Mouse (Mus musculus): Measurements from ENCODE around the gene Erbb2. TPM values are rescaled to one million over a fixed set of nuclear protein-coding genes. Genes with fewer than 3 reads are reported as not detected.

Erbb2 gene
- polyA plus RNA-seq, 1 experiment from 2014 or later = 18.9 TPM

DNA sequence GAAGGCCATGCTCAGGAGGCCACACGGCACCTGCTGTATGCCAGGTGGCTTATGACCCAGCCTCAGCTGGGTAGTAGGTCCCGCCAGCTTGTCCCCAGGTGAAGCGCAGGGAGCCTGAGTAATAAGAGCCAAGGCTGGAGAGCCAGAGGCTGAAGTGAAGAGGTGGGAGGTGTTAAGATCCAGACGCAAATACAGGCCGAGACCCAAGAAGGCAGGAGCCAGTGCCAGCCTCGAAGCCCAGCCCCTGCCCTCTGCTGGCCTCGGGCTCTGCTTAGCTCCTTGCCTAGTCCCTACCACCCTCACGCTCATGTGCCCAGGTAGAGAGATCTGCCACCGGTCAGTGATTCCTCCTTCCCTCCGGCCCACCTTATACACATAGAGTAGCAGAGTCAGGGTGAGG lies 24.0 kb upstream of the Erbb2 start:
- Histone ChIP-seq H3K4me1 (peaks cover 55% of the 10 kb centered on the region), H3K27me3 (ENCODE audit: poor library complexity, severe bottlenecking) (peaks cover 100% of the 10 kb centered on the region)
- WGBS = 75% methylated on average over 10 of the region's 10 CpGs

DNA sequence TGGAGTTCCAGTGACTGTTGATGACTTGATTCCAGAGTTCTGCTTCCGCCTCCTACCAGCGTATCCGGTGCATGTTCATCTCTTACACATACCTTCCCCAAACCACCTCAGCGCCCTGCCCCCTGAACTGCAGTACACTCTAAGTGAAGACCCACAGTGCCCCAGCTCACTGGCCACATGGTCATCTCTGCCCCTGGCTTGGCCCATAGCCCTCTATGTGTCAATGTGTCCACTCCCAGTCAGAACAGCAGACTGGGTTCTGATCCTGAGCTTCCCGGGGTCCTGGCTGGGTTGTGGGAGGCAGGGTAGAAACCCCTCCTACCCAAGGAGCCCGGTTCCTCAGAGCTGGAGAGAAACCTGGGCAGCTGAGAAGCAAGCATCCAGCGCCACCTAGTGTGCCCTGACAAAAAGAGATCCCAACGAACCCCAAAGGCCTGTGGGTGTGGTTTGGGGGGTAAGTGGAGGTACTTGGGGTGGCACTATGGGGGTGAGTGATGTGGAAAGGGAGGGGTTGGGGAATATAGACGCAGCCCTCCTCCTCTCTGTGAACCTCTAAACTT lies 23.0 kb upstream of the Erbb2 start:
- Histone ChIP-seq H3K27me3 (ENCODE audit: poor library complexity, severe bottlenecking) (peaks cover 93% of the 10 kb centered on the region), H3K27ac (no peak overlapping the region), H3K4me3 (no peak overlapping the region), H3K9me3 (no peaks in the 10 kb centered on the region), H3K4me1 (peaks cover 56% of the 10 kb centered on the region), H3K36me3 (replicated peaks) (no peaks in the 10 kb centered on the region; the same call in 1 of the 2 replicates)
- WGBS = 24% methylated on average over 9 of the region's 9 CpGs
- DNase-seq (ENCODE audit: extremely low spot score, low spot score) = peak; percentile 50

More for the DNA sequence above, 24.0 kb upstream of the Erbb2 start:
- H3K9me3 ChIP-seq = no peaks in the 10 kb centered on the region
- no peak for DNase-seq (ENCODE audit: extremely low spot score, low spot score)
- H3K36me3 ChIP-seq (replicated peaks) = no peaks in the 10 kb centered on the region; the same call in 1 of the 2 replicates
- no peak overlapping the region for H3K27ac ChIP-seq
- no peak overlapping the region for H3K4me3 ChIP-seq

DNA sequence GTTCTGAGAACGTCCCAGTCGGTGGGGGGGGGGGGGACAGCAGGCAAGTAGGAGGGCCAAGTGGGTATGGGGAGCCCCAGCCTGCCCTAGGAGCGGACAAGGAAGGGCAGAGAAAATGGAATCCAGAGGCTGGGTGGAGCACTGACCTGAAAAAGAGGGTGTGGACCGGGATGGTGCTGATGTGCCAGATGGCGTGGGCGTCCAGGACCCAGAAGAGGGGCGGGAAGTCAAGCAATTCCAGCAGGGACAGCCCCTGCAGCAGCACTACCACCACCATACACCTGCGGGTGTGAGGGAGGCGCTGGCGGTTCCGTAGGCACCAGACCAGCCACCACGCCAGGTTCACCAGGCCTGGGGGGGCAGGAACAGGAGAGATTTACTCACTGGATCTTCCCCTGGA lies 22.1 kb upstream of the Erbb2 start:
- Histone ChIP-seq H3K27me3 (ENCODE audit: poor library complexity, severe bottlenecking) (peaks cover 85% of the 10 kb centered on the region), H3K27ac (no peak overlapping the region), H3K36me3 (replicated peaks) (no peaks in the 10 kb centered on the region), H3K4me1 (peaks cover 54% of the 10 kb centered on the region), H3K9me3 (no peaks in the 10 kb centered on the region), H3K4me3 (no peak overlapping the region)
- WGBS = 80% methylated on average over 12 of the region's 12 CpGs
- no peak for DNase-seq (ENCODE audit: extremely low spot score, low spot score)

DNA sequence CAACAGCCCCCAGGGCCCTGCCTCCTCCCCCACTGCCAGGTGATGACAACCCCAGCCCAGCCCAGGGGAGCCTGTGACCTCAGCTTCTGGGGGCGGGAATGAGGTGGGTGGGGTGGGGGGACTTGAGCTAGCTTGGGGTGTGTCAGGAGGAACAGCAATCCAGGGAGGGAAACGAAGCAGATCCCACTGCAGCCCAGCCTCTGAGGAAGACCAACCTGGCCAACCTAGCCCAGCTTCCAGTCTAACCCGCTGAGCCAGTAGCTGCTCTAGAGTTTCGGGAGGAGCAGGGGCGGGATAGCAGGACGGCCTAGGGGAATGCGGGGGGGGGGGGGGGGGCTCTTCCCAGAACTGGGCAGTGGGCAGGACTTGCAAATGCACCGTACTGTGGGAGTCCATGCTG lies 20.2 kb upstream of the Erbb2 start:
- DNase-seq (ENCODE audit: extremely low spot score, low spot score) = no peak
- Histone ChIP-seq H3K4me3 (no peak overlapping the region), H3K27me3 (ENCODE audit: poor library complexity, severe bottlenecking) (peaks cover 66% of the 10 kb centered on the region), H3K4me1 (peaks cover 45% of the 10 kb centered on the region), H3K36me3 (replicated peaks) (no peaks in the 10 kb centered on the region), H3K27ac (0 out of 2 replicates have a peak overlapping the region, but pooled peaks have one; percentile 35), H3K9me3 (no peaks in the 10 kb centered on the region)
- 15% methylated on average over 8 of the region's 8 CpGs for WGBS

DNA sequence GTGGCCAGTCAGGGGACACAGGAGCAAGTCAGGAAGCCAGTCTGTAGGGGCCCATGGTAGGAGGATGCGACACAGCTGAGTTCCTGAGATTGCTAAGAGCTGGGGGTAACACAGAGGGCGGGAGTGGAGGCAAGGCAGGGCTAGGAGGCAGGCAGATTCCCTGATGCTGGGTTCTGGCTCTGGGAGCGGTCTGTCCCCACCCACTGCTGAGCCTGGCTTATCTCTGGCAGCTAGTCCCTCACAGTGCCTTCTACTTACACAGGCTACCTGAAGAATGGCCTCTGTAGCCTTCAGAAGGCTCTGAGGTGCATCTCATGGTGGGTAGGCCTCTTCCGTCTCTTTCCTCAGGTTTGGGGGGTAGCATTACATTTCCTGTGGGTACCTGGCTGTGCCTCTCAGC lies 19.6 kb upstream of the Erbb2 start:
- Histone ChIP-seq H3K27me3 (ENCODE audit: poor library complexity, severe bottlenecking) (peaks cover 60% of the 10 kb centered on the region), H3K4me3 (no peak overlapping the region), H3K27ac (peak overlapping the region; percentile 35; the same call in 1 of the 2 replicates), H3K4me1 (peaks cover 42% of the 10 kb centered on the region), H3K9me3 (no peaks in the 10 kb centered on the region), H3K36me3 (replicated peaks) (no peaks in the 10 kb centered on the region)
- no peak for DNase-seq (ENCODE audit: extremely low spot score, low spot score)
- WGBS = 47% methylated on average over 4 of the region's 4 CpGs

DNA sequence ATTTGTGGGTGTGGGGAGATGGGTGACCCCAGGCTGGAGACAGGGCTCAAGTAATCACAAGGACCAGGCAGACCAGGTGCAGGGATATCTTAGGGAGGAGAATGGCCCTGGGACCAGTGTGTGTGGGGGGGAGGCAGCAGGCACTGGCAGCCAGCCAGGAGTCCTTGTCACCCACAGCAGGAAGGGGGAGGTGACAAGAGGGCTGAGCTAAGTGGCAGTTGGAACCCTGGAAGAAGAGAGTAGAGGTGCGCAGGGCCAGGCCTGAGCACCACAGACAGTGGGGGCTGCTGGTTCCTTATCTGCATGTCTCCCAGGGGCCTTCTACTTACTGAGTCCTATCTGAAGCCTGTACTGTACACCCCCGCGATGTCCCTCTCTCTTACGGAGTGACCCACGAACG lies 19.0 kb upstream of the Erbb2 start:
- WGBS = 75% methylated on average over 6 of the region's 6 CpGs
- H3K36me3 ChIP-seq (replicated peaks) = no peaks in the 10 kb centered on the region
- H3K4me3 ChIP-seq = no peak overlapping the region
- H3K9me3 ChIP-seq = no peaks in the 10 kb centered on the region
- 0 out of 2 replicates have a peak overlapping the region, but pooled peaks have one; percentile 11 for H3K27ac ChIP-seq
- H3K27me3 ChIP-seq (ENCODE audit: poor library complexity, severe bottlenecking) = peaks cover 59% of the 10 kb centered on the region
- no peak for DNase-seq (ENCODE audit: extremely low spot score, low spot score)
- peaks cover 38% of the 10 kb centered on the region for H3K4me1 ChIP-seq

DNA sequence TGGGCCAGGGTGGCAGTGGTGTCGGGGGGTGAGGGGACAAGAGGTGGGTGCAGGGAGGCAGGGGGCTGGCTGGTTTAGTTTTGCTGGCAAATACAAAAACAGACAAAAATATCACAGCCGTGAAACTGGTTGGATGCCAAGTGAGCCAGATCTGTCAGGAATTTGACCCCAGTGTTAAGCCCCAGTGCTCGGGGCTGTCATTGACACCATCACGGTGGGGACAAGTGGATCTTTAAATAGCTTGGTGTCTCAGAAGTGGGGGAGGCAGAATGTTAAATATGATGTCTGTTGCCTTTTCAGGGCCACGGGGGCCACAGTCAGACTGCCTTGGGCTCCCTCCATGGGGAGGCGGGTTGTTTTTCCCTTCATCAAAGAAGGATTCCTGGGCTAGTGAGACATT lies 18.0 kb upstream of the Erbb2 start:
- 58% methylated on average over 6 of the region's 6 CpGs for WGBS
- DNase-seq (ENCODE audit: extremely low spot score, low spot score) = no peak
- peaks cover 49% of the 10 kb centered on the region for H3K27me3 ChIP-seq (ENCODE audit: poor library complexity, severe bottlenecking)
- peaks cover 30% of the 10 kb centered on the region for H3K4me1 ChIP-seq
- no peak overlapping the region for H3K4me3 ChIP-seq
- no peaks in the 10 kb centered on the region for H3K36me3 ChIP-seq (replicated peaks)
- H3K9me3 ChIP-seq = no peaks in the 10 kb centered on the region
- H3K27ac ChIP-seq = no peak overlapping the region

DNA sequence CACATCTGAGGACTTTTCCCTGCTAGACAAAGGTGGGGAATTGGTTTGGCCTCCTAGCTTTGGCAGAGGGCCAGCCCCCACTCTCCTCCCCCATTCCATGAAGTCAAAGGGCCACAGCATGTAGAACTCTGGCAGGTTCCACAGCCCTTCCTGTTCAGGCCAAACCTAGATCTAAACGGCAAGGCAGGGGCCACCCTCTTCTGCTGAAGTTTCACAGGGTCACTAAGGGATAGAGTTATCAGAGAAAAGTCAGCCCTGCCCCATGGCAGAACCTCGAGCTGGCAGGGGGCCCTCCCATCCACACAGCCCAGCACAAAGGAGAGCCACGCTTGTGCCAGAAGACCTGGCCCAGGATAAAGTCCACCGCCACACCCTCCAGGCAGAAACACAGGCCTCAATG lies 17.2 kb upstream of the Erbb2 start:
- 68% methylated on average over 4 of the region's 4 CpGs for WGBS
- no peaks in the 10 kb centered on the region for H3K9me3 ChIP-seq
- H3K4me3 ChIP-seq = no peak overlapping the region
- peaks cover 41% of the 10 kb centered on the region for H3K27me3 ChIP-seq (ENCODE audit: poor library complexity, severe bottlenecking)
- no peaks in the 10 kb centered on the region for H3K36me3 ChIP-seq (replicated peaks)
- no peak for DNase-seq (ENCODE audit: extremely low spot score, low spot score)
- H3K27ac ChIP-seq = no peak overlapping the region
- peaks cover 36% of the 10 kb centered on the region for H3K4me1 ChIP-seq

- Histone ChIP-seq H3K36me3 (replicated peaks) (no peaks in the 10 kb centered on the region), H3K27ac (no peak overlapping the region), H3K4me1 (peaks cover 31% of the 10 kb centered on the region), H3K9me3 (no peaks in the 10 kb centered on the region), H3K4me3 (no peak overlapping the region), H3K27me3 (ENCODE audit: poor library complexity, severe bottlenecking) (peaks cover 21% of the 10 kb centered on the region)
- DNase-seq (ENCODE audit: extremely low spot score, low spot score) = no peak
- WGBS = 93% methylated on average over 7 of the region's 7 CpGs
These were observed 14.3 kb upstream of the Erbb2 start for GRCm38 (mm10) chr11:98397946-98398345.

- no peaks in the 10 kb centered on the region for H3K36me3 ChIP-seq (replicated peaks)
- WGBS = 2% methylated on average over 40 of the region's 40 CpGs
- H3K9me3 ChIP-seq = no peaks in the 10 kb centered on the region
These were observed 12.0 kb upstream of the Erbb2 start, which contains the start of gene Pgap3 for GRCm38 (mm10) chr11:98400161-98400726. Gene Pgap3 (minus strand): TSS chr11:98400490.

DNA sequence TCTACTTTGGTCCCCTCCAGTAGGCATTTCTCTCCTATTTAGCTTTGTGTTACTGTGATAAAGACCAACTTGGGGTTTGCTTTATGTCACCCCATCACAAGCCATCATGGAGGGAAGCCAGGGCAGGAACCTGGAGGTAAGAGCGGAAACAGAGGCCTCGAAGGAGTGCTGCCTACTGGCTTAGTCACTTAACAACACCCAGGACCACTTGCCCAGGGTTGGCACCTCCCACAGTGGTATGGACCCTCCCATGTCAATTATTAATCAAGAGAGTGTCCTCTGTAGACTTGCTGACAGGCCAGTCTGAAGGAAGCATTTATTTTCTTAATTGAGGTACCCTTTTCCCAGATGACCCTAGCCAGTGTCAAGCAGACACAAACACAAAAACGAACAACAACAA lies 11.5 kb upstream of the Erbb2 start:
- H3K9me3 ChIP-seq = no peaks in the 10 kb centered on the region
- H3K27me3 ChIP-seq (ENCODE audit: poor library complexity, severe bottlenecking) = peaks cover 14% of the 10 kb centered on the region; the same call in 1 of the 2 replicates
- H3K36me3 ChIP-seq (replicated peaks) = no peaks in the 10 kb centered on the region
- peaks cover 16% of the 10 kb centered on the region for H3K4me1 ChIP-seq
- peak overlapping the region; percentile 84 for H3K4me3 ChIP-seq
- H3K27ac ChIP-seq = peak overlapping the region; percentile 98
- WGBS = 54% methylated on average over 3 of the region's 3 CpGs
- DNase-seq (ENCODE audit: extremely low spot score, low spot score) = no peak

More at GRCm38 (mm10) chr11:98400161-98400726, 12.0 kb upstream of the Erbb2 start, which contains the start of gene Pgap3:
- peak; percentile 91 for DNase-seq (ENCODE audit: extremely low spot score, low spot score)
- Histone ChIP-seq H3K4me1 (peaks cover 16% of the 10 kb centered on the region), H3K4me3 (peak within 1 kb of the TSS; percentile 84), H3K27ac (peak within 1 kb of the TSS; percentile 98), H3K27me3 (ENCODE audit: poor library complexity, severe bottlenecking) (peaks cover 14% of the 10 kb centered on the region; the same call in 1 of the 2 replicates)

DNA sequence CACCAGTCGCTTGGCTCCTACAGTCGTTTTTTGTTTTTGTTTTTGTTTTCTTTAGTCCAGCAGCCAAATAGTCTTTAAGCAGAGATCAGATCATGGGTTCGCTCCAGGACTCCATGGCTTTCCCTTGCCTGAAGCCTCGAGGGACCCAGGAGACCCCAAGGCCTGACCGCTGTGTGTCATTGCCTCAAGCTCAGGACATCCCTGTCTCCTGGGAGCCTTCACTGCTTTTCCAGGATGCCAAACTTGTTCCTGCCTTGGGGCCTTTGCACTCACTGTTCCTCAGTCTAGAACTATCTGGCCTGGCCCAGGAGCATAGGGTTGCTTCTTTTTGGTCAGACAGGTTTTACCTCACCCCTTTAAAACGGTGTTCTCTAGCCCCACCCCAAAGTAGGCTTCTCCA lies 5.6 kb upstream of the Erbb2 start:
- Histone ChIP-seq H3K9me3 (no peaks in the 10 kb centered on the region), H3K4me3 (no peak overlapping the region), H3K36me3 (replicated peaks) (no peaks in the 10 kb centered on the region), H3K27ac (no peak overlapping the region), H3K4me1 (peaks cover 19% of the 10 kb centered on the region), H3K27me3 (ENCODE audit: poor library complexity, severe bottlenecking) (peaks cover 38% of the 10 kb centered on the region)
- WGBS = 72% methylated on average over 6 of the region's 6 CpGs
- no peak for DNase-seq (ENCODE audit: extremely low spot score, low spot score)

- Histone ChIP-seq H3K27ac (peak overlapping the region; percentile 75), H3K4me3 (peak overlapping the region; percentile 30), H3K4me1 (peaks cover 40% of the 10 kb centered on the region), H3K27me3 (ENCODE audit: poor library complexity, severe bottlenecking) (peaks cover 53% of the 10 kb centered on the region), H3K36me3 (replicated peaks) (no peaks in the 10 kb centered on the region), H3K9me3 (no peaks in the 10 kb centered on the region)
- 51% methylated on average over 8 of the region's 8 CpGs for WGBS
- no peak for DNase-seq (ENCODE audit: extremely low spot score, low spot score)
These were observed 3.4 kb upstream of the Erbb2 start for GRCm38 (mm10) chr11:98408872-98409271.

All from forebrain, embryonic 10.5 days (tissue).